Mouse (Mus musculus) MEL (cell line): Measurements from ENCODE around the gene Mia.

ENCODE experiments used
- CTCF ChIP-seq, 3 experiments: IDR thresholded peaks in 2 of 3; conservative IDR thresholded peaks in 1 of 3; 2 replicates each; pipeline ENCODE4 v1.5.1; 2011 to 2012; ENCODE audit warnings: low read length in 3 of 3, low read depth in 2 of 3, mild to moderate bottlenecking in 2 of 3, improper control_type of control experiment in 1 of 3, inconsistent platforms in 1 of 3, mixed read lengths in 1 of 3, moderate library complexity in 1 of 3; ENCODE audit not compliant: control insufficient read depth in 1 of 3, insufficient read depth in 1 of 3, poor library complexity in 1 of 3, severe bottlenecking in 1 of 3
- EP300 ChIP-seq, 2 experiments: IDR thresholded peaks; 2 replicates each; pipeline ENCODE4 v1.6.1; 2011; ENCODE audit warnings: improper control_type of control experiment in 2 of 2, low read length in 2 of 2, low read depth in 1 of 2, mild to moderate bottlenecking in 1 of 2
- GATA1 ChIP-seq: IDR thresholded peaks from 2 replicates; pipeline ENCODE4 v1.6.1; 2011; ENCODE audit warnings: low read depth, low read length, improper control_type of control experiment
- MEF2A ChIP-seq: IDR thresholded peaks from 2 replicates; pipeline ENCODE4 v1.6.1; 2014; ENCODE audit warnings: low read depth, mild to moderate bottlenecking, inconsistent platforms, low read length, improper control_type of control experiment; ENCODE audit not compliant: poor library complexity, insufficient replicate concordance, severe bottlenecking; ENCODE audit errors: extremely low read depth
- MYC ChIP-seq: IDR thresholded peaks from 2 replicates; pipeline ENCODE4 v1.6.1; 2011; ENCODE audit warnings: low read depth, mild to moderate bottlenecking, low read length, improper control_type of control experiment, moderate library complexity
- POLR2AphosphoS5 ChIP-seq: IDR thresholded peaks from 2 replicates; pipeline ENCODE4 v1.6.1; 2012; ENCODE audit warnings: low read depth, borderline replicate concordance, mild to moderate bottlenecking, inconsistent platforms, low read length, moderate library complexity, mixed read lengths
- RCOR1 ChIP-seq: IDR thresholded peaks from 2 replicates; pipeline ENCODE4 v1.6.1; 2012; ENCODE audit warnings: low read depth, mild to moderate bottlenecking, inconsistent platforms, low read length, improper control_type of control experiment
- TCF12 ChIP-seq: IDR thresholded peaks from 2 replicates; pipeline ENCODE4 v1.6.1; 2014; ENCODE audit warnings: low read depth, mild to moderate bottlenecking, inconsistent platforms, low read length, improper control_type of control experiment, moderate library complexity
- USF1 ChIP-seq: IDR thresholded peaks from 2 replicates; pipeline ENCODE4 v1.6.1; 2014; ENCODE audit warnings: low read depth, mild to moderate bottlenecking, inconsistent platforms, low read length, improper control_type of control experiment, moderate library complexity

DNA sequence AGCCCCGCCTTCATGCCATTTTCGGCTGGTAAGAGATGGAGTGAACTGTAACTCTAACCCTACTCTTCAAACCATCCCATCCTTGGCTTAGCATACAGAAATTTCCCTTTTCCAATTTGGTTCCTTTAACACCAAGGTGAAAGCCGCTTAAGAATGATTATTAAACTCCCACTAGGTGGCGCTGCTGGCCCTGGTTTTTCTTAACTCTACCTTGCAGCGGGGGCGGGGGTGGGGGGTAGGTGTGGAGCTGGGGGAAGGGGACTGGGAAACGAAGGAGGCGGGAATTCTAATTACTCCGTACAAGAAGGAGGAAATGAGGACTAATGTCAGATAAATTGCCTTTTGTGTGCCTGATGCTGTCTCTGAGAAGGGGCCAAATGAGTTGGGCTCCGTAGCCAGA lies 48.4 kb downstream of the Mia start:
- no peak for TF ChIP-seq POLR2AphosphoS5
- no peak for TF ChIP-seq MYC
- no peak for TF ChIP-seq USF1
- TF ChIP-seq TCF12, result no peak
- peak in 2 of 3 experiments; percentile 67 to 68; a peak in 5 of 6 replicates for TF ChIP-seq CTCF (IDR thresholded peaks at IDR 0.05 in 2 of 3, conservative IDR thresholded peaks at IDR 0.05 in 1 of 3; ENCODE audit: control insufficient read depth in 1 of 3, insufficient read depth in 1 of 3, low read depth in 2 of 3, low read length in 3 of 3, poor library complexity in 1 of 3, severe bottlenecking in 1 of 3)
- TF ChIP-seq GATA1, result no peak
- TF ChIP-seq RCOR1, result no peak
- TF ChIP-seq EP300 (IDR thresholded peaks at IDR 0.05; ENCODE audit: low read depth in 1 of 2, low read length in 2 of 2), result no peak
- TF ChIP-seq MEF2A, result no peak
